ENCODE assay signal across 8 mouse cellular contexts in genomic region chr7:132638446-132639087, GRCm38 (mm10). TPM values are rescaled to one million over a fixed set of nuclear protein-coding genes. Genes with fewer than 3 reads are reported as not detected.
DNase-seq lines count a peak whose midpoint lies in the region; ATAC-seq and TF ChIP-seq lines count a peak whose summit lies in the region.

No protein-coding gene starts in this region.

- H3K36me3 ChIP-seq in hindbrain, embryonic 14.5 days (replicated peaks; ENCODE audit: control insufficient read depth, insufficient read depth): no peaks in the 10 kb centered on the region
- no peaks in the 10 kb centered on the region for H3K36me3 ChIP-seq in liver, adult 2 months (ENCODE audit: control insufficient read depth, insufficient read depth, low read length)

- H3K4me3 ChIP-seq in hindbrain, embryonic 14.5 days (replicated peaks; ENCODE audit: low read length): no peak overlapping the region
- no peak overlapping the region for H3K4me3 ChIP-seq in liver, adult 2 months (ENCODE audit: insufficient read depth, low read depth, low read length)

- H3K9ac ChIP-seq in hindbrain, embryonic 14.5 days: no peak overlapping the region
- no peak overlapping the region for H3K9ac ChIP-seq in liver, adult 2 months (ENCODE audit: low read depth, low read length)

- WGBS in hindbrain, embryonic 14.5 days: 57% methylated on average over 12 of the region's 12 CpGs
- 64% methylated on average over 12 of the region's 12 CpGs for WGBS in liver, adult 2 months

- H3K27me3 ChIP-seq in hindbrain, embryonic 14.5 days (ENCODE audit: control insufficient read depth, insufficient read depth, low read length): no peaks in the 10 kb centered on the region
- H3K27me3 ChIP-seq in liver, adult 2 months (ENCODE audit: control insufficient read depth, insufficient read depth, low read length): no peaks in the 10 kb centered on the region

- H3K27ac ChIP-seq in hindbrain, embryonic 14.5 days: no peak overlapping the region
- H3K27ac ChIP-seq in liver, adult 2 months (replicated peaks; ENCODE audit: insufficient read depth, low read depth, low read length): no peak overlapping the region

- H3K4me2 ChIP-seq in hindbrain, embryonic 14.5 days (replicated peaks): no peak overlapping the region

- no peaks in the 10 kb centered on the region for H3K9me3 ChIP-seq in hindbrain, embryonic 14.5 days (ENCODE audit: control insufficient read depth, low read length)

- ATAC-seq in hindbrain, embryonic 14.5 days (ENCODE audit: low FRiP score): no peak

- no peak for TF ChIP-seq POLR2A in liver, adult 2 months (IDR thresholded peaks at IDR 0.05; ENCODE audit: extremely low read depth, insufficient read depth, low read length)

- TF ChIP-seq CTCF in liver, adult 2 months (IDR thresholded peaks at IDR 0.05; ENCODE audit: low read depth, low read length): peak; percentile 79

- DNase-seq in ovary, postnatal 14 days (ENCODE audit: low spot score): peak; percentile 50
- no peak for DNase-seq in ovary, adult 18-20 months (ENCODE audit: low spot score)
- DNase-seq in adrenal gland, postnatal 10 days: peak; percentile 62
- DNase-seq in embryo, embryonic 9.5 days (ENCODE audit: extremely low spot score): peak; percentile 63
- peak; percentile 78 for DNase-seq in hindbrain, embryonic 14.5 days (ENCODE audit: low spot score)
- peak; percentile 53 for DNase-seq in liver, adult 2 months (ENCODE audit: extremely low read depth, low read depth, low spot score)
- DNase-seq in neural tube, embryonic 10.5 days (ENCODE audit: extremely low spot score, low spot score): peak; percentile 52
- no peak for DNase-seq in frontal cortex, postnatal 10 days (ENCODE audit: low spot score in 2 of 2)

- H3K79me2 ChIP-seq in liver, adult 2 months (ENCODE audit: control insufficient read depth, insufficient read depth, low read length): no peaks in the 10 kb centered on the region

- peaks cover 5% of the 10 kb centered on the region; the same call in 1 of the 2 replicates for H3K4me1 ChIP-seq in hindbrain, embryonic 14.5 days (replicated peaks; ENCODE audit: control insufficient read depth, insufficient read depth, low read length)
- no peaks in the 10 kb centered on the region for H3K4me1 ChIP-seq in liver, adult 2 months (ENCODE audit: control insufficient read depth, insufficient read depth, low read length)

RNA-seq across cellular contexts. Expression of gene Lhpp, which starts 28.1 kb away (rescaled TPM):
- total RNA-seq in adrenal gland, postnatal 10 days (2021): 10 to 100 TPM; 16.8 to 17.0 TPM
- polyA plus RNA-seq in hindbrain, embryonic 14.5 days (2014; fragmentation: Nextera tagmentation; extraction: Ambion mirVana): 46.6 and 50.0 TPM in 2 replicates
- total RNA-seq in liver, adult 2 months (2014; rRNA removed): 55.4 and 60.2 TPM in 2 replicates
- polyA plus RNA-seq in liver, adult 2 months (2012; rRNA removed): 137 and 166 TPM in 2 replicates

RNA-seq across cellular contexts. Expression of gene Nkx1-2, which starts 39.1 kb away (rescaled TPM):
- total RNA-seq in adrenal gland, postnatal 10 days (2021): under 1 TPM in 1 of 2 experiments, not detected in 1; 0.12 TPM
- 0.47 and 0.74 TPM in 2 replicates for polyA plus RNA-seq in hindbrain, embryonic 14.5 days (2014; fragmentation: Nextera tagmentation; extraction: Ambion mirVana)
- total RNA-seq in liver, adult 2 months (2014; rRNA removed): not detected in 2 replicates
- polyA plus RNA-seq in liver, adult 2 months (2012; rRNA removed): 0.04 TPM in 1 of 2 replicates, not detected in the other

Comparison
In these comparisons a context has a peak if more than half of its experiments do, and no peak if none do; other contexts are left out.
1. DNase-seq: peak in ovary, postnatal 14 days (single experiment), adrenal gland, postnatal 10 days (single experiment), embryo, embryonic 9.5 days (single experiment), hindbrain, embryonic 14.5 days (single experiment), liver, adult 2 months (single experiment) and neural tube, embryonic 10.5 days (single experiment); none in ovary, adult 18-20 months (single experiment) and frontal cortex, postnatal 10 days (0 of 2).